Mouse (Mus musculus) megakaryocyte, embryonic 14.5 days (primary cell): Measurements from ENCODE around the gene Mdh1. TPM values are rescaled to one million over a fixed set of nuclear protein-coding genes. Genes with fewer than 3 reads are reported as not detected.
"Not testable (repeated sequence)": the region's sequence is repeated elsewhere in the genome, so short reads cannot be mapped to it uniquely, and the experiment has no call there.

Source experiments
- H3K27me3 ChIP-seq: replicated peaks from 2 replicates; pipeline ENCODE3; 2012; ENCODE audit warnings: inconsistent platforms
- H3K36me3 ChIP-seq: replicated peaks from 2 replicates; pipeline ENCODE3; 2012; ENCODE audit warnings: low read length, inconsistent platforms, mixed read lengths
- H3K4me1 ChIP-seq: 2 replicates; pipeline ENCODE4 v1.6.1; 2012; ENCODE audit warnings: inconsistent platforms
- H3K4me3 ChIP-seq: replicated peaks from 2 replicates; pipeline ENCODE3; 2012; ENCODE audit warnings: moderate library complexity, mild to moderate bottlenecking, inconsistent platforms
- H3K9me3 ChIP-seq: 2 replicates; pipeline ENCODE4 v1.6.1; 2012; ENCODE audit warnings: inconsistent platforms
- FLI1 ChIP-seq: IDR thresholded peaks from 2 replicates; pipeline ENCODE4 v1.6.1; 2012; ENCODE audit warnings: low read length, inconsistent platforms, mixed read lengths
- GATA1 ChIP-seq: IDR thresholded peaks from 3 replicates; pipeline ENCODE4 v1.6.1; 2012; ENCODE audit warnings: mixed read lengths, low read length, inconsistent platforms, borderline replicate concordance
- polyA plus RNA-seq: library from polyadenylated mRNA; stranded (reverse); fragments of >175 nt; gene quantifications from 2 replicates; pipeline ENCODE4 v1.2.3, GENCODE M21; 2012; ENCODE audit warnings: low replicate concordance; ENCODE audit not compliant: insufficient read depth

Mdh1 gene
- polyA plus RNA-seq, 1 experiment = 13.0 TPM

DNA sequence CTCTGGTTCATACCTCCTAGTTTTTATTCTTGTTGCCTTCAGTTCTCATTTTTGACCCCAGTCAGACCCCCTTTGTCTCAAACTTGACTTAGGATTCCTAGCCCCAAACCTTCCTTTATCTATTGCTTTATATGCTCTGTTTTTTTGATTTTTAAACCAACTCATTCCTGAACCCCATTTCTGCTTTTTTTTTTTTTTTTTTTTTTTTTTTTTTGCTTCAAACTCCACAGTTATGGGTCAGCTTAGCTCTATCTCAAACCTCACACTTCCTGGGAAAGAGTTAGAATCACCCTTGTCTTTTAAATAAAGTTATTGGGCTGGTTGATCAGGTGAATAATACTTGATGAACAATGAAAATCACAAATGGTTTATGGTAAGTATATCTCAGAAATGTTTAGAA is 24.6 kb downstream of the Mdh1 start:
- no peaks in the 10 kb centered on the region for H3K27me3 ChIP-seq
- no peaks in the 10 kb centered on the region for H3K36me3 ChIP-seq
- TF ChIP-seq FLI1 = no peak
- no peak for TF ChIP-seq GATA1
- no peaks in the 10 kb centered on the region for H3K9me3 ChIP-seq
- H3K4me1 ChIP-seq = peaks cover 64% of the 10 kb centered on the region
- H3K4me3 ChIP-seq = no peak overlapping the region

DNA sequence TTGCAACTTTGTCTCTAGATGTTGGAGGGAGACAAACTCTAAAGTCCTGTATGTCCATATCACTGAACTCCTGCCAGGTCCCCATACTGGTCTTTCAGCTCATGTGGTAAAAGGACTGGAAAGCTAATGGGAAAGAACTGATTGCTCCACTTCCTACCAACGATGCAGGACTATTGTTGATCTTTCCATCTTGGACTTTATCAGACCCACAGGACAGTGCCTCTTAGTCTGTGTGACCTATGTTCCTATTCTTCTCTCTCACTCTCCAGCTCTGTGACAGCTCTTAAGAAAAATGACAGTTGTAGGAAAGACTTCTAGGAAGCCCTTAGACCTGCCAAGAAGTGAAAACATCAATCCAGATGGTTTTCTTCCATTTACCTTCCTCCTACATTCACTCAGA is 25.5 kb downstream of the Mdh1 start:
- Histone ChIP-seq H3K4me3 (no peak overlapping the region), H3K9me3 (no peaks in the 10 kb centered on the region), H3K36me3 (no peaks in the 10 kb centered on the region), H3K4me1 (peaks cover 55% of the 10 kb centered on the region), H3K27me3 (no peaks in the 10 kb centered on the region)
- no peak for TF ChIP-seq GATA1
- no peak for TF ChIP-seq FLI1

GRCm38 (mm10) chr11:21545951-21546350 is 26.2 kb downstream of the Mdh1 start:
- Histone ChIP-seq H3K9me3 (no peaks in the 10 kb centered on the region), H3K4me1 (peaks cover 48% of the 10 kb centered on the region), H3K27me3 (no peaks in the 10 kb centered on the region), H3K4me3 (no peak overlapping the region), H3K36me3 (no peaks in the 10 kb centered on the region)
- TF ChIP-seq GATA1 = no peak
- no peak for TF ChIP-seq FLI1

DNA sequence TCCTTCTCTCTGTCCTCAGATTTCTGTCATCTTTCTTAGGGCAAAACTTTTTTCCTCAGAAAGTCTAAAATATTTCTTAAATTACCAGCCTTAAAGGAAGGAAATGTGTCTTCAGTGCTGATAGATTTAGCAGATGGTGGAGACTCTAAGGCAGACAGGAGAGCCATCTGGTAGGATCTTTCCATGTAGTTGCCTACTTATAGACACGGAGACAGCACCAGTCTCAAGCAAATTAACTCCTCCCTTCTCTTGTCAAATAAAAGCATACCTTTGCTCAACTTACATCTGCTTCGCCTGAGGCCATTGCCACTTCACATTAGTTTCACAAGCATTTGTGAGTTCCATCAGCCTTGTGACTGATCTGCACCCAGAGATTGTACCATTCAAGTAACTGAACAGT is 27.1 kb downstream of the Mdh1 start:
- TF ChIP-seq GATA1 = no peak
- TF ChIP-seq FLI1 = no peak
- Histone ChIP-seq H3K4me3 (no peak overlapping the region), H3K36me3 (no peaks in the 10 kb centered on the region), H3K4me1 (peaks cover 48% of the 10 kb centered on the region), H3K9me3 (no peaks in the 10 kb centered on the region), H3K27me3 (no peaks in the 10 kb centered on the region)

DNA sequence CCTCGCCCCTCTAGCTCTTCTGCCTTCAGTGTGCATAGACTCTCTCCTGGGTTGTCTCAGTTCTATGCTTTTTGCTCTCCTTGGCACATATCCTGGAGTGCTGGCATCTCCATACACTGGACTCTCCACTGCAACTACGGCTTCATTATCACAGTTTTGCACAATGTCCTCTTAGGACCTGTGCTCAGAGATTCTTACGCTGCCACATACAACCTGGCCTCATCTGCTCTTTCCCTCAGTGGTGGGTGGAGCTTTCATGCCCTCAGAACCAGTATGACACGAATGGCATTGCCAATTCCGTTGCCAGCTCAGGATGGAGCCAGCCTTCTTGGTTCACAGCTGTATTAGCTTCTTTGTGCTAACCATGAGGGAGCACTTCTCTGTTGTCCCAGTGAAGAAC is 29.4 kb downstream of the Mdh1 start:
- H3K4me3 ChIP-seq = no peak overlapping the region
- H3K36me3 ChIP-seq = no peaks in the 10 kb centered on the region
- peaks cover 30% of the 10 kb centered on the region for H3K4me1 ChIP-seq
- no peaks in the 10 kb centered on the region for H3K27me3 ChIP-seq
- TF ChIP-seq GATA1 (no peak), FLI1 (no peak)
- H3K9me3 ChIP-seq = no peaks in the 10 kb centered on the region

DNA sequence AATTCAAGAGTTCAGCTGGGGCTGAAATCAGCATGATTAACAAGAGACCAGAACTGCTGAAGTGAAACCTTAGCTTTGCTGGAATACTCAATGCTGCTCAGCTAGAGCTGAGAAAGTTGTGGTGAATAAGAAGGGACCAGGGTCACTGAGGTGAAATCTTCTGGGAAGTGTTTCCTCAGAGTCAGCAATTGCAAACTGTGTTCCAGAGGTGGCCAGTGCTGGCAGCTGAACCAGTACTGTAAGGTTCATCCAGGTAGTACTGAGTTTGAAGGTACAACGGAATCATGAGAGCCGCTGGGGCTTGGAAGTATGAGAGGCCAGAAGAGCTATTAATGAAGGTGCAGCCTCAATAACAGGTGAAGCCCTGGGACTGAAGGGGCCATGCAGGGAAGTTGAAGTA is 31.5 kb downstream of the Mdh1 start:
- TF ChIP-seq GATA1 = no peak
- no peak for TF ChIP-seq FLI1
- Histone ChIP-seq H3K4me1 (peaks cover 18% of the 10 kb centered on the region), H3K9me3 (no peaks in the 10 kb centered on the region), H3K27me3 (no peaks in the 10 kb centered on the region), H3K36me3 (no peaks in the 10 kb centered on the region), H3K4me3 (no peak overlapping the region)

GRCm38 (mm10) chr11:21540072-21540471 is 32.1 kb downstream of the Mdh1 start:
- Histone ChIP-seq H3K36me3 (no peaks in the 10 kb centered on the region), H3K27me3 (no peaks in the 10 kb centered on the region), H3K4me1 (peaks cover 13% of the 10 kb centered on the region), H3K4me3 (no peak overlapping the region), H3K9me3 (no peaks in the 10 kb centered on the region)
- TF ChIP-seq FLI1 = no peak

GRCm38 (mm10) chr11:21530856-21531255 is 41.3 kb downstream of the Mdh1 start:
- H3K36me3 ChIP-seq, H3K27me3 ChIP-seq, H3K4me3 ChIP-seq, H3K9me3 ChIP-seq, H3K4me1 ChIP-seq: not testable (repeated sequence)

DNA sequence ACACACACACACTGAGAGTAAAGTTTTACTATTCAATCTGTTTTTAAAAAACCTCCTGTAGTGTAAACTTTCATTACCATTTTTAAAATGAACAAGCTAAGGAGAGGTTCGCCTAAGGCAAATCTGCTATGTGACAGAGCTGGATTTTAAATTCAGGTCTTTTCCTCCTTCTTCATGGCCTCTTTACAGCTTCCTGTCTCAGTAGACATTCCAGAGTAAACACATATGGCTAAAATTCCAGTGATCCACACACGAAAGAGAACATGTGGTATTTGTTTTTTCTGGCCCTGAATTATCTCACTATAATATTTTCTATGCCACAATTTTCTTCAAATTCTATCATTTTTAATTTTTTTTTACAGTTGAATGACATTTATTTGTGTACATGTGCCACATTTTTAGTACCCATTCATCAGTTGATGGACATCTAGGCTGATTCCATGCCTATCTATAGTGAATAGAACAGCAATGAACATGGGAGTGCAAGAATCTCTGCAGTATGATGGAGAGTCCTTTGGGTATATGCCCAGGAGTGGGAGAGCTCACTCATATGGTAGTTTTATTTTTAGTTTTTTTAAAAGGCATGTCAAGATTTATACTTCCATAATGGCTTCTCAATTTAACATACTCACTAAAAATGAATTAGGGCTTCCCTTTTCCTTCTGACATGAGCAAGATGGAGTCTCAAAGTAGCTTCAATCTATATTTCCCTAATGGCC is 43.3 kb downstream of the Mdh1 start:
- TF ChIP-seq FLI1 (no peak), GATA1 (no peak)
- H3K4me3 ChIP-seq = no peak overlapping the region
- no peaks in the 10 kb centered on the region for H3K36me3 ChIP-seq
- H3K27me3 ChIP-seq = no peaks in the 10 kb centered on the region
- no peaks in the 10 kb centered on the region for H3K9me3 ChIP-seq
- no peaks in the 10 kb centered on the region for H3K4me1 ChIP-seq

- Histone ChIP-seq H3K9me3 (0 out of 2 replicates have a peak, but pooled peaks cover 6% of the 10 kb centered on the region), H3K36me3 (no peaks in the 10 kb centered on the region), H3K27me3 (peaks cover 2% of the 10 kb centered on the region), H3K4me3 (no peak overlapping the region), H3K4me1 (peaks cover 2% of the 10 kb centered on the region; the same call in 1 of the 2 replicates)
- TF ChIP-seq GATA1 = no peak
- no peak for TF ChIP-seq FLI1
Measured at GRCm38 (mm10) chr11:21517726-21518125, 54.4 kb downstream of the Mdh1 start.

GRCm38 (mm10) chr11:21516396-21516795 is 55.8 kb downstream of the Mdh1 start:
- not testable (repeated sequence) for H3K27me3 ChIP-seq, H3K36me3 ChIP-seq, H3K4me1 ChIP-seq, H3K9me3 ChIP-seq, H3K4me3 ChIP-seq

DNA sequence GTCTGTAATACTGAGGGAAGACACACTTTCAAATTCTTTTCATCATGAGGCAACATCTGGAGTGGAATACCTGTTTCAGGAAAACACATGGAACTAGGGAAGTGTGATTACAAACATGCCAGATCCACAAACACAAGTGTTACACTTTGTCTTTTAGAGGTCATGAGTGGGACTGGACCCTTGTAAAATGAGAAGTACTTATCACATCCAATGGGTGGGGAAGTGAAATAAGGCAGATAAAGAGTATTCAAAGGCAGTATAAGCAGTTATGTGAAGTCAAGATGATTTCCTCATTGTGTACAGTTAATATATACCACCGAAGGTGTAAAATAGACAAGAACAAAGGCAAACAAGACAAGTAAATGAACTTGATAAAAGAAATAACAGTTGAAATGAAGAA is 61.6 kb downstream of the Mdh1 start:
- H3K27me3 ChIP-seq, H3K4me1 ChIP-seq, H3K4me3 ChIP-seq, H3K9me3 ChIP-seq, H3K36me3 ChIP-seq: not testable (repeated sequence)

DNA sequence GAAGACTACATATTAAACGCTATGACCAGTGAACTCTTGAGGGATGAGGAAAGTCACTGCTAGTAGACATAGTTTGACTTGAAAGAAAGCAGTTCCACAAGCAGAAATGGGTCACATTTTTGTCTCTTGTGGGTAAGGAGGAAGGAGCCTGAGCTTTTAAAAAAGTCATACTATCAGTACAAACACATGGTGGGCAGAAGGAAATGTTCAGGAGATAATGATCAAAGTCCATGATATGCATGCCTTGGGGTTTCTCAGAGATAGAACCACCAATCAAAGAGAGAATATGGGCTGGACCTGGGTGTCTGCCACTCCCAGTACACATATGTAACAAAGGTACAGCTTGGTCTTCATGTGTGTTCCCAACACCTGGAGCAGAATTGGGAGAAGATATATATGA is 63.5 kb downstream of the Mdh1 start:
- not testable (repeated sequence) for H3K4me3 ChIP-seq, H3K4me1 ChIP-seq

DNA sequence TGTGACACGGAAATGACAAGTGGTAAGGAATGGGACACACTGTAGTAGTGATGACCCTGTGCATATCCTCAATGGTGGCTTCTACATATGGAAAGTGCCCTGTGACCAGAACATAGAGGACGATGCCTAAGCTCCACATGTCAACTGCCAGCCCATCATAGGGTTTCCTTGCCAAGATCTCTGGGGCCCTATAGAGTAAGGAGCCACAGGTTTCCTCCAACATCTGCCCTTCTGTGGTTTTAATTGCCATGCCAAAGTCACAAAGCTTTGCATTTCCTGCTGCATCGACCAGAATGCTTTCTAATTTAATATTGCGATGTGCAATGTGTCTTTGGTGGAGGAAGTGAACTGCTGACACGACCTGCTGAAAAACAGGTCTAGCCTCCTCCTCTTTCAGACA is 65.1 kb downstream of the Mdh1 start:
- H3K4me1 ChIP-seq, H3K36me3 ChIP-seq, H3K4me3 ChIP-seq, H3K9me3 ChIP-seq, H3K27me3 ChIP-seq: not testable (repeated sequence)

More for the DNA sequence above, 63.5 kb downstream of the Mdh1 start:
- H3K27me3 ChIP-seq, H3K9me3 ChIP-seq, H3K36me3 ChIP-seq: not testable (repeated sequence)
